Mouse (Mus musculus): ENCODE measurements around the gene Mef2d. TPM values are rescaled to one million over a fixed set of nuclear protein-coding genes. Genes with fewer than 3 reads are reported as not detected.

Mef2d gene
- polyA plus RNA-seq, 1 experiment from 2014 or later: 21.8 TPM

DNA sequence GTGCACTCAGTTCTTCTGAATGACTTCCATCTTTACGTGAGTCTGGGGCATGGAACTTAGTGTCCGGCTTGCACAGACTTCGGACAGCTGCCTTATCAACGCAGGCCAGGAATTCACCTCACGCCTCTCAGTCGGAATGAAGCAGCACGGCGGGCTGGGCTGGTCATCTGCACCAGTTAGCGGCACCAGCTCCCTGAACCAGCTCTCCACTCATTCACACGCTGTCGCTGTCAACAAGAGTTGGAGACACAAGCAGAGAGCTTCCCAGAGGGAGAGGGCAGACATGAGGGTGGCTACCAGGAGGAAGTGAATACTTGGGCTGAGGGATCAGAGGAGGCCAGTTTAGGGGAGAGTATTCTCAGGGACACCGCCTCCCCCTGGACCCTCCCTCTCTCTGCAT, 27.8 kb upstream of the Mef2d start:
- no peak overlapping the region for H3K27ac ChIP-seq (ENCODE audit: low read depth, low read length)
- no peak overlapping the region for H3K4me3 ChIP-seq (ENCODE audit: low read length)
- no peak for ATAC-seq (ENCODE audit: low FRiP score, low TSS enrichment)
- peaks cover 79% of the 10 kb centered on the region for H3K36me3 ChIP-seq (ENCODE audit: control insufficient read depth, insufficient read depth, low read length)
- no peaks in the 10 kb centered on the region for H3K27me3 ChIP-seq (ENCODE audit: control insufficient read depth, insufficient read depth, low read length)
- H3K4me1 ChIP-seq (ENCODE audit: control insufficient read depth, insufficient read depth, low read length): no peaks in the 10 kb centered on the region
- no peak overlapping the region for H3K9ac ChIP-seq (ENCODE audit: low read depth, low read length)
- H3K9me3 ChIP-seq (ENCODE audit: control insufficient read depth, low read length): no peaks in the 10 kb centered on the region
- H3K4me2 ChIP-seq (replicated peaks; ENCODE audit: low read depth, low read length): no peak overlapping the region
- 90% methylated on average over 12 of the region's 12 CpGs for WGBS

DNA sequence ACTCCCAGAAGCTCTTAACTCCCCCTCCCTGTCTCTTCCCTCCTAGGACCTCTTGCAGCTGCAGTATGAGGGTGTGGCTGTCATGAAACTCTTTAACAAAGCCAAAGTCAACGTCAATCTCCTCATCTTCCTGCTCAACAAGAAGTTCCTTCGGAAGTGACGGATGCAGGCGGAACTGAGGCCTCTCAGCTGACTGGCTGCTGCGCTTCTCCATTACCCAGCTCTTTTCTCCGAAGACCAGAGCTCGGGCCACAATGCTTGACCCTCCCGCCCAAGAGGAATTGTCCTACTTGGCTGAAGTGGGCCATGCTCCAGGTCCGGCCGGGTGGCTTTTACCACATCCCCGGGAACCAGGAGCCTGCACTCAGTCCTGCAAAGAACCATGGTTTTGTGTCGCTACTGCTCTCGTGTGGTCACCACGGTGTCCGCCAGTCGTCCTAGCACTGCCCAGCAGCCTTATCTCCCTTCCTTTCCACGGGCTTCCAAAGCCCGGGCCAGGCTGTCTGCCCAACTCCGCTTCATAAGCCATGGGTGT, 22.0 kb upstream of the Mef2d start:
- H3K27ac ChIP-seq (ENCODE audit: low read depth, low read length): no peak overlapping the region
- no peak overlapping the region for H3K4me3 ChIP-seq (ENCODE audit: low read length)
- WGBS: 87% methylated on average over 19 of the region's 19 CpGs
- ATAC-seq (ENCODE audit: low FRiP score, low TSS enrichment): no peak
- no peaks in the 10 kb centered on the region for H3K9me3 ChIP-seq (ENCODE audit: control insufficient read depth, low read length)
- no peaks in the 10 kb centered on the region for H3K27me3 ChIP-seq (ENCODE audit: control insufficient read depth, insufficient read depth, low read length)
- H3K9ac ChIP-seq (ENCODE audit: low read depth, low read length): no peak overlapping the region
- peaks cover 38% of the 10 kb centered on the region for H3K36me3 ChIP-seq (ENCODE audit: control insufficient read depth, insufficient read depth, low read length)
- no peak overlapping the region for H3K4me2 ChIP-seq (replicated peaks; ENCODE audit: low read depth, low read length)
- H3K4me1 ChIP-seq (ENCODE audit: control insufficient read depth, insufficient read depth, low read length): no peaks in the 10 kb centered on the region

DNA sequence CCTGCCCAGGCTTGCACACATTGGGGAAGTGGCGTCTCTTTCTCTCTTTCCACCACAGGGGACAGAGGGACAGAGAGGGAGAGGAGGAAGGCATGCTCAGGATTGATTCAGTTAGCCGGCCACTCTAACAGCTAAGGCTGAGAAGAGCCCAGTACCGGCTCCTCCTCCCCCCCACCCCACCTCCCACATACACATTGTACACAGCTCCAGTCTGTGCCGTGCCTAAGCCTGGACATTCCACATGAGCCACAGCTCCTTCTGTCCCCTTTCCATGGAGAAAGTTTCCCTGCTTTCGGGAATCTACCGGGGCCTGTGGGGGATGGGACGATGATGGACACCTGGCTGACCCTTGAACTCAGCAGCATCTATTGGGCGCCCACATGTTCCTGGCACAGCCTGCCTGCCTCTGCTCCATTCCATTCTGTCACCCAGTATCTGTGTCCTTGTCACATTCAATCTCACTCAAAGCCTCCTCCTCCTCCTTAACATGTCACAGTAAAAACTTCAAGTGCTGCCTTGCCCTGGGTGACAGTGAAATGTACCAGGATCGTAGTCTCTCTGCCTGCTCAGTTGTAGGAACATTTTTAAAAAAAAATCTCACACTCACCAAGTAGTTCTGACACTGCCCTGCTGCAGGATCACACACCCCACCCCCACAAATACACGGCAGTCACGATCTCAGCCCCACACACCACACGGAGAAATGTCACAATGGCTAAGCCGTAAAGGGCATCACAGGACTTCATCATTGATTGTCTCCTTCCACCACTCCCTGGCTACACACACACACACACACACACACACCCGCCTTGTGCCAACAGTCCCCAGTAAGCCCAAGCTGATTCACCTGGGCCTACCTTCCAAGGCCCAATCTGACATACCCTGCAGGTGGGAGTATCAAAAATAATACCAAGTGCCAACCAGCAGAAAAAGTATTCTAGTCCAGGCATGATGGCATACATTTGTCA, 20.7 kb upstream of the Mef2d start:
- 61% methylated on average over 14 of the region's 14 CpGs for WGBS
- H3K4me1 ChIP-seq (ENCODE audit: control insufficient read depth, insufficient read depth, low read length): no peaks in the 10 kb centered on the region
- H3K4me2 ChIP-seq (replicated peaks; ENCODE audit: low read depth, low read length): no peak overlapping the region
- H3K36me3 ChIP-seq (ENCODE audit: control insufficient read depth, insufficient read depth, low read length): peaks cover 28% of the 10 kb centered on the region
- no peaks in the 10 kb centered on the region for H3K27me3 ChIP-seq (ENCODE audit: control insufficient read depth, insufficient read depth, low read length)
- no peaks in the 10 kb centered on the region for H3K9me3 ChIP-seq (ENCODE audit: control insufficient read depth, low read length)
- H3K9ac ChIP-seq (ENCODE audit: low read depth, low read length): no peak overlapping the region
- ATAC-seq (ENCODE audit: low FRiP score, low TSS enrichment): 0 out of 2 replicates have a peak, but pooled peaks have one; percentile 32
- H3K4me3 ChIP-seq (ENCODE audit: low read length): no peak overlapping the region
- no peak overlapping the region for H3K27ac ChIP-seq (ENCODE audit: low read depth, low read length)

GRCm38 (mm10) chr3:88125195-88125594, 17.0 kb upstream of the Mef2d start:
- Histone ChIP-seq H3K36me3 (ENCODE audit: control insufficient read depth, insufficient read depth, low read length) (peaks cover 5% of the 10 kb centered on the region; the same call in 1 of the 2 replicates), H3K9me3 (ENCODE audit: control insufficient read depth, low read length) (no peaks in the 10 kb centered on the region), H3K27me3 (ENCODE audit: control insufficient read depth, insufficient read depth, low read length) (no peaks in the 10 kb centered on the region), H3K9ac (ENCODE audit: low read depth, low read length) (no peak overlapping the region), H3K27ac (ENCODE audit: low read depth, low read length) (no peak overlapping the region), H3K4me2 (replicated peaks; ENCODE audit: low read depth, low read length) (no peak overlapping the region), H3K4me1 (ENCODE audit: control insufficient read depth, insufficient read depth, low read length) (no peaks in the 10 kb centered on the region), H3K4me3 (ENCODE audit: low read length) (no peak overlapping the region)
- no peak for ATAC-seq (ENCODE audit: low FRiP score, low TSS enrichment)
- WGBS: 63% methylated on average over 4 of the region's 4 CpGs

DNA sequence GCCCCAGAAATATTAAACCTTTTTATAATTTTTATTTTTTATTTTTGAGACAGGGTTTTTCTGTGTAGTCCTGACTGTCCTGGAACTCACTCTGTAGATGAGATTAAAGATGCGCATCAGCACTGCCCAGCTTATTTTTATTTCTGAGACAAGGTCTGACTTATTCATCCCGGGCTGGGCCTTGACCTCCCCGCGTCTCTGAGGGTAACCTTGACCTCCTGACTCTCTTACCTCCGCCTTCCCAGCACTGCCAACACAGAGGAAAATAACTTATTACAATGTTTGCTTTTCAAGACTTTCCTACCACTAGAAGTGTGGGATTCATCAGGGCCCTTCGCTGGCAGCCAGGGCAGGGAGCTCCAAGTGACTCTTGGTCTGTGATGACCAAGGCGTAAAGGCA, 16.0 kb upstream of the Mef2d start:
- 67% methylated on average over 7 of the region's 7 CpGs for WGBS
- no peak for ATAC-seq (ENCODE audit: low FRiP score, low TSS enrichment)
- no peaks in the 10 kb centered on the region for H3K9me3 ChIP-seq (ENCODE audit: control insufficient read depth, low read length)
- H3K4me3 ChIP-seq (ENCODE audit: low read length): no peak overlapping the region
- H3K27me3 ChIP-seq (ENCODE audit: control insufficient read depth, insufficient read depth, low read length): no peaks in the 10 kb centered on the region
- H3K4me2 ChIP-seq (replicated peaks; ENCODE audit: low read depth, low read length): no peak overlapping the region
- no peak overlapping the region for H3K9ac ChIP-seq (ENCODE audit: low read depth, low read length)
- no peaks in the 10 kb centered on the region for H3K4me1 ChIP-seq (ENCODE audit: control insufficient read depth, insufficient read depth, low read length)
- no peak overlapping the region for H3K27ac ChIP-seq (ENCODE audit: low read depth, low read length)
- no peaks in the 10 kb centered on the region for H3K36me3 ChIP-seq (ENCODE audit: control insufficient read depth, insufficient read depth, low read length)

DNA sequence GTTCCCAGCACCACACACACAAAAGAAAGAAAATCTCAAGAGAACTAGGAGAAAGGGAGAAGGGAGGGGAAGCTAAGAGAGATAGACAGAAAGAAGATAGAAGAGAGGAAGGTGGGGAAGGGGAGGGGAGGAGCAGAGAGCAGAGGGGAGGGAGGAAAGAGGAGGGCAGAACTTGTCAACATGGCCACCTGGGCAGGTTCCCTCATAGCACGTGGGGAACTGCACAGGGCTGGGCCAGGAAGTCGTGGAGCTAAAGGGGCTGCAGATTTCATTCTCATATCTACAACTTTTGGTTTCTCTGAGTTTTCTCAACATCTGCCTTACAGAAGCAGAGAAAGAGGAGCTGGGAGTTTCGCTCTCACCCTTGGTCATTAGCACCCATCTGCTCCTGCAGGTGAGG, 14.5 kb upstream of the Mef2d start:
- WGBS: 65% methylated on average over 3 of the region's 3 CpGs
- Histone ChIP-seq H3K4me2 (replicated peaks; ENCODE audit: low read depth, low read length) (no peak overlapping the region), H3K9ac (ENCODE audit: low read depth, low read length) (no peak overlapping the region), H3K36me3 (ENCODE audit: control insufficient read depth, insufficient read depth, low read length) (no peaks in the 10 kb centered on the region), H3K27me3 (ENCODE audit: control insufficient read depth, insufficient read depth, low read length) (no peaks in the 10 kb centered on the region), H3K4me3 (ENCODE audit: low read length) (no peak overlapping the region), H3K4me1 (ENCODE audit: control insufficient read depth, insufficient read depth, low read length) (no peaks in the 10 kb centered on the region), H3K27ac (ENCODE audit: low read depth, low read length) (no peak overlapping the region), H3K9me3 (ENCODE audit: control insufficient read depth, low read length) (no peaks in the 10 kb centered on the region)
- ATAC-seq (ENCODE audit: low FRiP score, low TSS enrichment): no peak

- 76% methylated on average over 5 of the region's 5 CpGs for WGBS
- no peaks in the 10 kb centered on the region for H3K9me3 ChIP-seq (ENCODE audit: control insufficient read depth, low read length)
Observed at GRCm38 (mm10) chr3:88128056-88128455, 14.1 kb upstream of the Mef2d start.

DNA sequence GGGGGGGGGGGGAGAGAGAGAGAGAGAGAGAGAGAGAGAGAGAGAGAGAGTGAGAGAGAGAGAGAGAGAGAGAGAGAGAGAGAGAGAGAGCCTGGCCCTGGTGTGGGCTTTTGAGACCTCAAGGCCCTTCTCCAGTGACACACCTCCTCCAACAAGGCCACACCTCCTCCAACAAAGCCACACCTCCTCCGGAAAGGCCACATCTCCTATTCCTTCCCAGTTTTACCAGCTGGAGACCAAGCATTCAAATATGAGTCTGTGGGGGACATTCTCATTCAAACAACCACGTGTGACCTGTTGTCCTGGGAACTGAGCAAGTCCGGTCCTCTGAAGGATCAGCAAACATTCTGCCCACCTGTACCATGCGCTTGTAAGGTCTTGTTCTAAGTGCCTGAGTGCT, 13.2 kb upstream of the Mef2d start:
- Histone ChIP-seq H3K9ac (ENCODE audit: low read depth, low read length) (no peak overlapping the region), H3K4me3 (ENCODE audit: low read length) (no peak overlapping the region), H3K9me3 (ENCODE audit: control insufficient read depth, low read length) (no peaks in the 10 kb centered on the region), H3K27me3 (ENCODE audit: control insufficient read depth, insufficient read depth, low read length) (no peaks in the 10 kb centered on the region), H3K4me2 (replicated peaks; ENCODE audit: low read depth, low read length) (no peak overlapping the region), H3K27ac (ENCODE audit: low read depth, low read length) (no peak overlapping the region), H3K36me3 (ENCODE audit: control insufficient read depth, insufficient read depth, low read length) (no peaks in the 10 kb centered on the region), H3K4me1 (ENCODE audit: control insufficient read depth, insufficient read depth, low read length) (no peaks in the 10 kb centered on the region; the same call in 1 of the 2 replicates)
- 55% methylated on average over 4 of the region's 4 CpGs for WGBS
- ATAC-seq (ENCODE audit: low FRiP score, low TSS enrichment): no peak

More at GRCm38 (mm10) chr3:88128056-88128455, 14.1 kb upstream of the Mef2d start:
- no peak overlapping the region for H3K4me2 ChIP-seq (replicated peaks; ENCODE audit: low read depth, low read length)
- H3K27me3 ChIP-seq (ENCODE audit: control insufficient read depth, insufficient read depth, low read length): no peaks in the 10 kb centered on the region
- H3K4me3 ChIP-seq (ENCODE audit: low read length): no peak overlapping the region
- no peaks in the 10 kb centered on the region for H3K36me3 ChIP-seq (ENCODE audit: control insufficient read depth, insufficient read depth, low read length)
- no peak for ATAC-seq (ENCODE audit: low FRiP score, low TSS enrichment)
- H3K4me1 ChIP-seq (ENCODE audit: control insufficient read depth, insufficient read depth, low read length): no peaks in the 10 kb centered on the region
- no peak overlapping the region for H3K27ac ChIP-seq (ENCODE audit: low read depth, low read length)
- no peak overlapping the region for H3K9ac ChIP-seq (ENCODE audit: low read depth, low read length)

- Histone ChIP-seq H3K4me1 (ENCODE audit: control insufficient read depth, insufficient read depth, low read length) (no peaks in the 10 kb centered on the region; the same call in 1 of the 2 replicates), H3K27me3 (ENCODE audit: control insufficient read depth, insufficient read depth, low read length) (no peaks in the 10 kb centered on the region), H3K4me3 (ENCODE audit: low read length) (no peak overlapping the region), H3K36me3 (ENCODE audit: control insufficient read depth, insufficient read depth, low read length) (no peaks in the 10 kb centered on the region), H3K9me3 (ENCODE audit: control insufficient read depth, low read length) (no peaks in the 10 kb centered on the region), H3K9ac (ENCODE audit: low read depth, low read length) (no peak overlapping the region), H3K4me2 (replicated peaks; ENCODE audit: low read depth, low read length) (no peak overlapping the region), H3K27ac (ENCODE audit: low read depth, low read length) (no peak overlapping the region)
- ATAC-seq (ENCODE audit: low FRiP score, low TSS enrichment): no peak
- 86% methylated on average over 3 of the region's 3 CpGs for WGBS
Observed at GRCm38 (mm10) chr3:88131071-88131470, 11.1 kb upstream of the Mef2d start.
